Mouse (Mus musculus) heart, embryonic 11.5 days (tissue): Measurements from ENCODE around the gene Lyve1. TPM values are rescaled to one million over a fixed set of nuclear protein-coding genes. Genes with fewer than 3 reads are reported as not detected.

Source experiments
- ATAC-seq: fragments of 200-750 bp; cut with Nextera tagmentation; replicated peaks from 2 replicates; pipeline ENCODE4 v1.8.0; 2017; ENCODE audit warnings: moderate library complexity; ENCODE audit not compliant: insufficient number of reproducible peaks, low FRiP score, low TSS enrichment
- H3K27ac ChIP-seq: fragments of 300-500 bp; sonication (generic); 2 replicates; pipeline ENCODE4 v1.5.1; 2014; ENCODE audit warnings: mild to moderate bottlenecking, low read depth, low read length
- H3K27me3 ChIP-seq: fragments of 300-500 bp; sonication (generic); 2 replicates; pipeline ENCODE4 v1.6.1; 2014; ENCODE audit warnings: mild to moderate bottlenecking, low read length, mixed read lengths; ENCODE audit not compliant: control insufficient read depth, insufficient read depth
- H3K36me3 ChIP-seq: fragments of 300-500 bp; sonication (generic); 2 replicates; pipeline ENCODE4 v1.6.1; 2014; ENCODE audit warnings: mild to moderate bottlenecking, low read length, moderate library complexity, mixed read lengths; ENCODE audit not compliant: control insufficient read depth, insufficient read depth
- H3K4me1 ChIP-seq: fragments of 300-500 bp; sonication (generic); 2 replicates; pipeline ENCODE4 v1.6.1; 2014; ENCODE audit warnings: low read length; ENCODE audit not compliant: control insufficient read depth, insufficient read depth
- H3K4me2 ChIP-seq: fragments of 300-500 bp; sonication (generic); 2 replicates; pipeline ENCODE4 v1.6.1; 2014; ENCODE audit warnings: mild to moderate bottlenecking, moderate library complexity
- H3K4me3 ChIP-seq: fragments of 300-500 bp; sonication (generic); 2 replicates; pipeline ENCODE4 v1.5.1; 2014; ENCODE audit warnings: low read depth, low read length
- H3K9ac ChIP-seq: fragments of 300-500 bp; sonication (generic); 2 replicates; pipeline ENCODE4 v1.6.1; 2014; ENCODE audit warnings: mild to moderate bottlenecking, low read depth, low read length, moderate library complexity
- H3K9me3 ChIP-seq: fragments of 300-500 bp; sonication (generic); replicated peaks from 2 replicates; pipeline ENCODE4 v1.6.1; 2016; ENCODE audit warnings: low read length; ENCODE audit not compliant: control insufficient read depth
- WGBS: fragments of 180-500 bp; shearing (Covaris S2); extraction: QIAGEN DNeasy Blood & Tissue Kit; methylation state at CpG from one replicate; pipeline ENCODE4 v1.1.7; 2014; ENCODE audit not compliant: insufficient replicate concordance; 5-methylcytosine and 5-hydroxymethylcytosine counted together
- polyA plus RNA-seq: library from polyadenylated mRNA; unstranded; fragments of >200 nt; fragmentation: Nextera tagmentation; extraction: Ambion mirVana; gene quantifications from 2 replicates; pipeline ENCODE4 v1.2.1, GENCODE M21; 2014

The Lyve1 gene
- polyA plus RNA-seq, 1 experiment from 2014 or later, result 3.4 TPM

DNA sequence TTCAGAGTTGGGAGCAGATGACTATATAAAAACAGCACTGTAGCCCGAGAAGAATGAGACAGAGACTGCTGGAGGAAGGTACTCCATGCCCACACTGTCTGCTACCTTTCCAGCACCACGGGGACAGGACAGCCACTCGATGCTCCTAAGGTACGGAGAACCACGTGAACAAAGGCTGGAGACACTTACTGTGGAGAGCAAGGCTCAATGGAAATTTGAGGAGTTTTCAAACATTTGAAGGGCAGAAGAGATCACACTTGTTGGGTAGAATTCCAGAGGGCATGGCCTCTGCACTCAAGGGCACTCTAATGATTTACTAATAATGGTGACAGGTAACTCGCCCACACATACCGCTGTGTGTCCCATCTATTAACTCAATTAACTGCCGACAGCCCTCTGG, 40.0 kb downstream of the Lyve1 start:
- no peak overlapping the region for H3K9ac ChIP-seq
- peaks cover 33% of the 10 kb centered on the region for H3K4me1 ChIP-seq
- no peak overlapping the region for H3K4me2 ChIP-seq
- peaks cover 5% of the 10 kb centered on the region; the same call in 1 of the 2 replicates for H3K36me3 ChIP-seq
- no peak overlapping the region for H3K4me3 ChIP-seq
- H3K27ac ChIP-seq, result no peak overlapping the region
- H3K9me3 ChIP-seq, result no peaks in the 10 kb centered on the region
- H3K27me3 ChIP-seq, result no peaks in the 10 kb centered on the region
- 75% methylated on average over 8 of the region's 8 CpGs for WGBS
- ATAC-seq, result no peak

DNA sequence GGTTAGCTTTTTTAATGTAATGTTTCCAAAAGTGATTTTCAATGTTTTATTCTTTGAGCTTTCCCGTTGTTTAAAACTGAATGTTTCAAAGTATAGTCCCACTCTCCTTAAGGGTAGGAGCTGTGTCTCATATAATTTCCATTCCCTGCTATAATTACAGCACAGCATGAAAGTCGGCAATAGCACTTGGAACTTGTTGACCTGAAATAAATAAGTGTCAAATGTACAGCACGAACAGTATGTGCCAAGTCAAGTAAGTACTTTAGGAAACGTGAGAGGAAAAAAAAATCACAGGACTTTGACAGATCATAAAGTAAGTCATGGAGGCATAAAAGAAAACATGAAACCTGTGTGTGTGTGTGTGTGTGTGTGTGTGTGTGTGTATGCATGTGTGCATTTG, 41.0 kb downstream of the Lyve1 start:
- H3K4me1 ChIP-seq, result peaks cover 33% of the 10 kb centered on the region

DNA sequence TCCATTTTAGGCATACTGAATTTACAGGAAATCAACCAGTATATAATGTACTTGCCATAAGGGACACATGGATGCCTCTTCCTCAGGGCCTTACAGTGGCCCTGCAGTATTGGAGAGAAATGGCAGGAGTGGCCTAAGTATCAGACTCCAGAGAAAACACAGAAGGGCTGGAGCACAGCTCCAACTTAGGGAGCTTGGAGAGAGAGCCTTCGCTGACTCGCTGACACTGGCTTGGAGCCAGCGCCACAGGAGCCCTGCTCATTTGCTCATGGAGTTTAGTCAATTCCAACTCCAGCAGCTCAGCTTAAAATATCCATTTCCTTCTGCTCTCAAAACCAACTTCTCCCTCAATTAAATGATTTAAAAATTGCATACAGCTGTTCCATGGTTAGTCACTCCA, 41.4 kb downstream of the Lyve1 start:
- peak; percentile 33; the same call in 1 of the 2 replicates for ATAC-seq
- H3K4me3 ChIP-seq, result no peak overlapping the region
- no peaks in the 10 kb centered on the region for H3K27me3 ChIP-seq
- 30% methylated on average over 3 of the region's 3 CpGs for WGBS
- H3K36me3 ChIP-seq, result peaks cover 5% of the 10 kb centered on the region; the same call in 1 of the 2 replicates
- peaks cover 33% of the 10 kb centered on the region for H3K4me1 ChIP-seq
- H3K4me2 ChIP-seq, result no peak overlapping the region
- no peak overlapping the region for H3K9ac ChIP-seq
- H3K9me3 ChIP-seq, result no peaks in the 10 kb centered on the region
- peak overlapping the region; percentile 74 for H3K27ac ChIP-seq

More for the DNA sequence above, 41.0 kb downstream of the Lyve1 start:
- ATAC-seq, result no peak
- Histone ChIP-seq H3K9me3 (no peaks in the 10 kb centered on the region), H3K9ac (no peak overlapping the region), H3K27ac (peak overlapping the region; percentile 74; the same call in 1 of the 2 replicates), H3K4me3 (no peak overlapping the region), H3K27me3 (no peaks in the 10 kb centered on the region), H3K36me3 (peaks cover 5% of the 10 kb centered on the region; the same call in 1 of the 2 replicates), H3K4me2 (no peak overlapping the region)
- WGBS, result 70% methylated on average over 4 of the region's 4 CpGs

DNA sequence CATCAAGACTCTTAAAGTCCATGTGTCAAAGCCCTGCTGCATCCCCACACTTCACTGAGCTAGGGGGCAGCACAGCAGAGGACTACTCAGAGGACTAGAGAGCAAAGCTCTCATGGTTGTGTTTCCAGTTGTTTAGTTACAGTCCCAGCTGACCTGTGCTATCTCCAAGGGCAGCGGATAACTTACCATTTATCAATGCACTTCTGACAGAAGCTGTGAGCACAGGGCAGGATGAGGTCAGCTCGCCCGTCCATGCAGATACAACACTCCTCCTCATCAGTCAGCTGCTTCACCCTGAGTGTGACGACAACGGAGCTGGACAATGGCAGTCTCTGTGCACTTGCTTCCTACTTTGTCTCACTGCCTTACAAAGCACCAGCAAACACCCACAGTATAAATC, 42.0 kb downstream of the Lyve1 start:
- Histone ChIP-seq H3K9ac (no peak overlapping the region), H3K27ac (peak overlapping the region; percentile 74), H3K9me3 (no peaks in the 10 kb centered on the region), H3K27me3 (no peaks in the 10 kb centered on the region), H3K4me2 (no peak overlapping the region), H3K4me3 (no peak overlapping the region), H3K36me3 (peaks cover 5% of the 10 kb centered on the region; the same call in 1 of the 2 replicates), H3K4me1 (peaks cover 33% of the 10 kb centered on the region)
- ATAC-seq, result peak; percentile 56
- 10% methylated on average over 5 of the region's 5 CpGs for WGBS

DNA sequence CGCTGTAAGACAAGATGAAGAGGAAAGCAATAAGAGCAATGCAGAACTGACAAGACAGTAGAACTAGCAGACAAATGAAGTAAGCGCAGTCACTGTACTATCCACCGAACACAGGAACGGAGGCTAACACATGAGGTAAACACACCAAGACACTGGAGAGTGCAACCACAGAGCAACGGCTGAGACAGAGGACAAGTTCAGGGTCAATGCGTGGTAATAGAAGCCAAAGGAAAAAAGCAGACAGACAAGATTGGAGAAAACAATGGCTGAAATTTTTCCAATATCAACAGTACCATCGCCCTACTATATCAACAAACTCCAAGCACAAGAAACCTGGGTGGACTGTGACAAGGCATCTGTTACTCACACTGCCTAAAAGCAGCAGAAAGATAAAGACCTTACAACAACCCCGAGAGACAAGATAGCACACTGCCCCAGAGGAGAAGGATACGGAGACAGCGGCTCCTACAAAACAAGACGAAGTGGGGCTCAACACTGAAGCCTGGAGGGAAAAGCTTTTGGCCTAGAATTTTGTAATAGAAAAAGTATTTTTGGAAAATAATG, 44.2 kb downstream of the Lyve1 start:
- peak; percentile 60; the same call in 1 of the 2 replicates for ATAC-seq
- WGBS, result 30% methylated on average over 11 of the region's 11 CpGs

DNA sequence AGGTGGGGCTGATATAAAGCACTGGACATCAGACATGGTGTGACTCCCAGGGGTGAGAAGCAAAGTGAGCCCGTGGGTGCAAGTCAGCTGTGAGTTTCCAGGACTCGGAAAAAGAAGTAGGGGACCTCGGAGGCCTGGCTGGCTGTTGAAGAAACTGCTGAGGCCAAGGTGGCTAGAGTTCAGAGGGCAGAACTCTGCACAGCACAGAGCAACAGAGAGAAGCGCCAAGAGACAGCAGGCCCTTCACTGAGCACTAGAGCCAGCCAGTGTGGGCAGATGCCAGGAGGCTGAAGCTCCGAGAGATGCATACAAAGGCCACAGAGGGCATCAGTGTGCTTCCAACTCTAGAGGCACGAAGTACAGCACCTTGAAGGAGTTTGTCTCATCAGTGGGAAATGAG, 44.8 kb downstream of the Lyve1 start:
- no peaks in the 10 kb centered on the region for H3K9me3 ChIP-seq
- H3K9ac ChIP-seq, result no peak overlapping the region

More for the DNA sequence above, 44.2 kb downstream of the Lyve1 start:
- Histone ChIP-seq H3K27me3 (no peaks in the 10 kb centered on the region), H3K9me3 (no peaks in the 10 kb centered on the region), H3K4me1 (peaks cover 33% of the 10 kb centered on the region), H3K4me3 (no peak overlapping the region), H3K27ac (peak overlapping the region; percentile 54; the same call in 1 of the 2 replicates), H3K4me2 (no peak overlapping the region), H3K9ac (no peak overlapping the region), H3K36me3 (peaks cover 5% of the 10 kb centered on the region; the same call in 1 of the 2 replicates)

GRCm38 (mm10) chr7:110816037-110816436, 47.0 kb downstream of the Lyve1 start:
- Histone ChIP-seq H3K4me2 (no peak overlapping the region), H3K4me3 (no peak overlapping the region), H3K36me3 (no peaks in the 10 kb centered on the region; the same call in 1 of the 2 replicates), H3K4me1 (peaks cover 24% of the 10 kb centered on the region), H3K27ac (no peak overlapping the region), H3K27me3 (no peaks in the 10 kb centered on the region), H3K9ac (no peak overlapping the region), H3K9me3 (no peaks in the 10 kb centered on the region)
- WGBS, result 69% methylated on average over 5 of the region's 5 CpGs
- no peak for ATAC-seq

More for the DNA sequence above, 44.8 kb downstream of the Lyve1 start:
- Histone ChIP-seq H3K36me3 (peaks cover 5% of the 10 kb centered on the region; the same call in 1 of the 2 replicates), H3K4me1 (peaks cover 33% of the 10 kb centered on the region), H3K4me2 (no peak overlapping the region), H3K27ac (peak overlapping the region; percentile 22; the same call in 1 of the 2 replicates), H3K4me3 (no peak overlapping the region), H3K27me3 (no peaks in the 10 kb centered on the region)
- ATAC-seq, result no peak
- WGBS, result 55% methylated on average over 6 of the region's 6 CpGs

DNA sequence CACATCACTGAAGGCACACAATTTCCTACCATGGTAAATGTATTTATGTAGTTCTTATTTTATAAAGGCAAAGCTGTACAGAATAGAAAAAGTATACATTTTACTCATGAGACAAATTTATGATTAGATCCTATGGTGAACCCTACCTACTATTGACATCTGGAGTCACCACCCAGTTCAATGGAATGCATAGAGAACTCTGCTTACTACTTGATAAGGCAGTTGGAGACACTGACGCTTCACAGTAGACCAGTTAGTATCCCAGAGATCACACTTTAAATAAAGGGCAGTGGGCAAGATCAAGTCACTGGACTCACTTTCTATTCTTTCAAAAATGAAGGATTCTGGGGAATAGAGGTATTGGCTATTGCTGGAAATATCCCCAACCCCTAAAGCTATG, 49.1 kb downstream of the Lyve1 start:
- no peak overlapping the region for H3K9ac ChIP-seq
- no peaks in the 10 kb centered on the region for H3K27me3 ChIP-seq
- H3K4me1 ChIP-seq, result peaks cover 9% of the 10 kb centered on the region
- H3K27ac ChIP-seq, result no peak overlapping the region
- ATAC-seq, result no peak
- peaks cover 3% of the 10 kb centered on the region; the same call in 1 of the 2 replicates for H3K36me3 ChIP-seq
- H3K4me3 ChIP-seq, result no peak overlapping the region
- no peaks in the 10 kb centered on the region for H3K9me3 ChIP-seq
- H3K4me2 ChIP-seq, result no peak overlapping the region
- WGBS, result 52% methylated on average over 1 of the region's 1 CpGs

GRCm38 (mm10) chr7:110811529-110811928, 51.5 kb downstream of the Lyve1 start:
- 74% methylated on average over 5 of the region's 5 CpGs for WGBS
- ATAC-seq, result no peak
- Histone ChIP-seq H3K4me2 (no peak overlapping the region), H3K9ac (no peak overlapping the region), H3K27me3 (no peaks in the 10 kb centered on the region), H3K4me1 (no peaks in the 10 kb centered on the region), H3K4me3 (no peak overlapping the region), H3K9me3 (no peaks in the 10 kb centered on the region), H3K27ac (no peak overlapping the region), H3K36me3 (peaks cover 3% of the 10 kb centered on the region; the same call in 1 of the 2 replicates)
